Mouse (Mus musculus) stomach, postnatal 0 days (tissue): Measurements from ENCODE around the gene BC028528.

Source experiments
- CTCF ChIP-seq: IDR thresholded peaks from 2 replicates; pipeline ENCODE4 v1.5.1; 2016; ENCODE audit warnings: antibody characterized with exemption, low read depth, mild to moderate bottlenecking, moderate library complexity
- EP300 ChIP-seq: optimal IDR thresholded peaks from 2 replicates; pipeline ENCODE3; 2016; ENCODE audit warnings: antibody characterized with exemption

DNA sequence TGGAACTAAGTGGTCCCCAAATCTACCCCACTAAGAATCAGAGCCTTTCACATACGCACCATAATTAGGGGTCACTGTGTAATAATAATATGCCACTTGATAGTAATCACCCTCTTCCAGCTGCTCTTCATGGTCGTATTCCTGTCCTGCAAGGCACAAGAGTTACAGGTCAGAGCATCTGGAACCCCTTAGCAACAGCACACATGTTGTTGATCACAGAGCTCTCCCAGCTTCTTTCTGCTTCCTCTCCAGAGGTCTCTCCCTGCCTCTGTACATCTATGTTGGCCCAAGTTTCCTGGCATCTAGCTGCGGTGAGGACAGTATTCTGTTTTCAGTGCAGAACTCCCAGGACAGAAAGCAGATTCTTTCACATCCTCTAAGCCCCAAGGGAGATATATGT lies 2.1 kb downstream of the BC028528 start:
- no peak for TF ChIP-seq EP300
- TF ChIP-seq CTCF, result no peak
